Mouse (Mus musculus): Measurements from ENCODE around the gene Csta1.
"Not testable (repeated sequence)": the region's sequence is repeated elsewhere in the genome, so short reads cannot be mapped to it uniquely, and the experiment has no call there.

The Csta1 gene

GRCm38 (mm10) chr16:36131141-36131540, at the start of gene Csta1:
Csta1 (minus strand) TSS chr16:36131241.
- DNase-seq (ENCODE audit: low spot score): no peak

GRCm38 (mm10) chr16:36179910-36180309, 48.9 kb upstream of the Csta1 start:
- no peak for DNase-seq (ENCODE audit: low spot score)

- no peak for DNase-seq (ENCODE audit: low spot score)
Observed at GRCm38 (mm10) chr16:36176108-36176507, 45.1 kb upstream of the Csta1 start.

GRCm38 (mm10) chr16:36167841-36168240, 36.8 kb upstream of the Csta1 start:
- not testable (repeated sequence) for DNase-seq (ENCODE audit: low spot score)

- DNase-seq (ENCODE audit: low spot score): no peak
Observed at GRCm38 (mm10) chr16:36156402-36156975, 25.4 kb upstream of the Csta1 start, which contains the start of gene Stfa2l1. Stfa2l1 (plus strand) TSS chr16:36156811.

GRCm38 (mm10) chr16:36138201-36138600, 7.2 kb upstream of the Csta1 start:
- no peak for DNase-seq (ENCODE audit: low spot score)

GRCm38 (mm10) chr16:36128092-36128491, 2.9 kb downstream of the Csta1 start:
- no peak for DNase-seq (ENCODE audit: low spot score)

GRCm38 (mm10) chr16:36115751-36116150, 15.3 kb downstream of the Csta1 start:
- not testable (repeated sequence) for DNase-seq (ENCODE audit: low spot score)

- not testable (repeated sequence) for DNase-seq (ENCODE audit: low spot score)
Observed at GRCm38 (mm10) chr16:36111486-36111885, 19.6 kb downstream of the Csta1 start.

- DNase-seq (ENCODE audit: low spot score): no peak
Observed at GRCm38 (mm10) chr16:36102211-36102610, 28.8 kb downstream of the Csta1 start.

- no peak for DNase-seq (ENCODE audit: low spot score)
Observed at GRCm38 (mm10) chr16:36101526-36101925, 29.5 kb downstream of the Csta1 start.

- DNase-seq (ENCODE audit: low spot score): not testable (repeated sequence)
Observed at GRCm38 (mm10) chr16:36097813-36098499, 33.1 kb downstream of the Csta1 start.

- DNase-seq (ENCODE audit: low spot score): no peak
Observed at GRCm38 (mm10) chr16:36094079-36094478, 37.0 kb downstream of the Csta1 start.

- DNase-seq (ENCODE audit: low spot score): no peak
Observed at GRCm38 (mm10) chr16:36090785-36091509, 40.1 kb downstream of the Csta1 start.

- no peak for DNase-seq (ENCODE audit: low spot score)
Observed at GRCm38 (mm10) chr16:36089850-36090616, 41.0 kb downstream of the Csta1 start.

- no peak for DNase-seq (ENCODE audit: low spot score)
Observed at GRCm38 (mm10) chr16:36089065-36089464, 42.0 kb downstream of the Csta1 start.

- DNase-seq (ENCODE audit: low spot score): no peak
Observed at GRCm38 (mm10) chr16:36087846-36088245, 43.2 kb downstream of the Csta1 start.

GRCm38 (mm10) chr16:36079916-36080315, 51.1 kb downstream of the Csta1 start:
- DNase-seq (ENCODE audit: low spot score): no peak

- DNase-seq (ENCODE audit: low spot score): no peak
Observed at GRCm38 (mm10) chr16:36074772-36075171, 56.3 kb downstream of the Csta1 start.

- no peak for DNase-seq (ENCODE audit: low spot score)
Observed at GRCm38 (mm10) chr16:36072410-36073011, 58.5 kb downstream of the Csta1 start.

GRCm38 (mm10) chr16:36071450-36072379, 59.3 kb downstream of the Csta1 start, which contains the start of the genes Fam162a and Ccdc58:
Fam162a (minus strand) TSS chr16:36071594.
Ccdc58 (plus strand) TSS chr16:36071685.
- peak; percentile 89 for DNase-seq (ENCODE audit: low spot score)
